Mouse (Mus musculus) kidney, adult 9 months (tissue): Measurements from ENCODE around the gene Kcnq2.

Experiments
- DNase-seq: peaks from one replicate; pipeline ENCODE4 v3.0.0; 2022

Kcnq2 gene

GRCm38 (mm10) chr2:181146976-181147545 lies 12.0 kb upstream of the Kcnq2 start:
- no peak for DNase-seq

- DNase-seq: no peak
These were observed 9.6 kb upstream of the Kcnq2 start for GRCm38 (mm10) chr2:181144675-181145074.

GRCm38 (mm10) chr2:181143509-181144276 lies 8.6 kb upstream of the Kcnq2 start:
- no peak for DNase-seq

GRCm38 (mm10) chr2:181142703-181143135 lies 7.6 kb upstream of the Kcnq2 start:
- no peak for DNase-seq

- DNase-seq: no peak
These were observed 4.6 kb upstream of the Kcnq2 start for GRCm38 (mm10) chr2:181139641-181140193.

- peak; percentile 24 for DNase-seq
These were observed 1.8 kb upstream of the Kcnq2 start for GRCm38 (mm10) chr2:181136934-181137333.

GRCm38 (mm10) chr2:181135446-181135818 lies 332 bp upstream of the Kcnq2 start:
- no peak for DNase-seq

- no peak for DNase-seq
These were observed 1.1 kb downstream of the Kcnq2 start for GRCm38 (mm10) chr2:181133837-181134590.

- DNase-seq: no peak
These were observed 4.9 kb downstream of the Kcnq2 start for GRCm38 (mm10) chr2:181130245-181130644.

GRCm38 (mm10) chr2:181128963-181129362 lies 6.1 kb downstream of the Kcnq2 start:
- DNase-seq: no peak

GRCm38 (mm10) chr2:181127786-181128185 lies 7.3 kb downstream of the Kcnq2 start:
- DNase-seq: no peak

GRCm38 (mm10) chr2:181125726-181126455 lies 9.2 kb downstream of the Kcnq2 start:
- DNase-seq: no peak

- DNase-seq: no peak
These were observed 12.5 kb downstream of the Kcnq2 start for GRCm38 (mm10) chr2:181122642-181123041.

GRCm38 (mm10) chr2:181120922-181121449 lies 14.1 kb downstream of the Kcnq2 start:
- no peak for DNase-seq

GRCm38 (mm10) chr2:181119952-181120351 lies 15.1 kb downstream of the Kcnq2 start:
- DNase-seq: no peak

GRCm38 (mm10) chr2:181116436-181116835 lies 18.7 kb downstream of the Kcnq2 start:
- DNase-seq: no peak

GRCm38 (mm10) chr2:181115367-181115766 lies 19.7 kb downstream of the Kcnq2 start:
- DNase-seq: no peak

- no peak for DNase-seq
These were observed 21.2 kb downstream of the Kcnq2 start for GRCm38 (mm10) chr2:181113762-181114361.

- DNase-seq: no peak
These were observed 23.4 kb downstream of the Kcnq2 start for GRCm38 (mm10) chr2:181111665-181112064.

- DNase-seq: no peak
These were observed 31.0 kb downstream of the Kcnq2 start for GRCm38 (mm10) chr2:181104111-181104510.

GRCm38 (mm10) chr2:181102161-181102560 lies 32.9 kb downstream of the Kcnq2 start:
- DNase-seq: no peak

- DNase-seq: no peak
These were observed 33.5 kb downstream of the Kcnq2 start for GRCm38 (mm10) chr2:181101626-181102025.
